Comparison of ENCODE assay signal across 40 mouse cellular contexts in genomic region chr2:151434971-151435370, GRCm38 (mm10). TPM values are rescaled to one million over a fixed set of nuclear protein-coding genes. Genes with fewer than 3 reads are reported as not detected.
"Had no signal": no experiment of that assay in that cellular context is flagged by ENCODE, and none has a peak within 500 bp of the region (broad histone marks: within the 10 kb centered on the region; RNA-seq: fewer than 3 reads in every experiment).

No protein-coding gene starts in this region.

RNA-seq across cellular contexts. Expression of gene 4921509C19Rik, which starts 41.0 kb away (rescaled TPM):
- total RNA-seq: gastrocnemius, adult 2 months; gastrocnemius, postnatal 10 days; gastrocnemius, postnatal 25 days; gastrocnemius, postnatal 4 days; granulocyte monocyte progenitor cell, adult 5-6 weeks; heart, adult 18-20 months; heart, adult 8-10 months; heart, postnatal 10 days; heart, postnatal 25 days; heart, postnatal 4 days; layer of hippocampus, adult 18-20 months; layer of hippocampus, adult 8-10 months; layer of hippocampus, postnatal 14 days; layer of hippocampus, postnatal 36 days; left cerebral cortex, adult 18-20 months; left cerebral cortex, adult 8-10 months; left cerebral cortex, postnatal 10 days; left cerebral cortex, postnatal 25 days; left cerebral cortex, postnatal 4 days had no signal
- polyA plus RNA-seq: heart, embryonic 10.5 days; heart, embryonic 12.5 days; heart, embryonic 14.5 days; heart, embryonic 16.5 days; hindbrain, embryonic 10.5 days; hindbrain, embryonic 12.5 days; hindbrain, embryonic 14.5 days; hindbrain, embryonic 16.5 days; inflammation-experienced regulatory T-cells, adult 6 months; intestine, embryonic 16.5 days; kidney, adult 2 months; kidney, embryonic 15.5 days; kidney, postnatal 0 days; large intestine, adult 2 months; limb, embryonic 11.5 days; limb, embryonic 13.5 days; limb, embryonic 15.5 days; liver, embryonic 11.5 days; liver, embryonic 13.5 days; liver, embryonic 15.5 days; liver, postnatal 0 days had no signal
